Mouse (Mus musculus) megakaryocyte progenitor cell, adult 5-6 weeks (primary cell): ENCODE measurements around the gene Cd2bp2. TPM values are rescaled to one million over a fixed set of nuclear protein-coding genes. Genes with fewer than 3 reads are reported as not detected.
A peak's percentile ranks its signal among the peaks of the same experiment; 100 is the strongest.
"Not testable (repeated sequence)": the region's sequence is repeated elsewhere in the genome, so short reads cannot be mapped to it uniquely, and the experiment has no call there.

Experiments
- ATAC-seq: replicated peaks from 2 replicates; pipeline ENCODE4 v1.8.0; 2016; ENCODE audit warnings: mild to moderate bottlenecking, moderate TSS enrichment, inconsistent platforms; ENCODE audit not compliant: poor library complexity
- total RNA-seq, 2 experiments: library from RNA; stranded (forward) in 1 of 2; stranded (reverse) in 1 of 2; fragments of 157-497, 149-512 nt in 1 of 2; fragments of 200-1000 nt in 1 of 2; gene quantifications; 2 replicates each; pipeline versions ENCODE4 v1.2.3 to v1.2.4; 2015 to 2017

The Cd2bp2 gene
- total RNA-seq, 2 experiments from 2014 or later, result 17.4 to 56.0 TPM

DNA sequence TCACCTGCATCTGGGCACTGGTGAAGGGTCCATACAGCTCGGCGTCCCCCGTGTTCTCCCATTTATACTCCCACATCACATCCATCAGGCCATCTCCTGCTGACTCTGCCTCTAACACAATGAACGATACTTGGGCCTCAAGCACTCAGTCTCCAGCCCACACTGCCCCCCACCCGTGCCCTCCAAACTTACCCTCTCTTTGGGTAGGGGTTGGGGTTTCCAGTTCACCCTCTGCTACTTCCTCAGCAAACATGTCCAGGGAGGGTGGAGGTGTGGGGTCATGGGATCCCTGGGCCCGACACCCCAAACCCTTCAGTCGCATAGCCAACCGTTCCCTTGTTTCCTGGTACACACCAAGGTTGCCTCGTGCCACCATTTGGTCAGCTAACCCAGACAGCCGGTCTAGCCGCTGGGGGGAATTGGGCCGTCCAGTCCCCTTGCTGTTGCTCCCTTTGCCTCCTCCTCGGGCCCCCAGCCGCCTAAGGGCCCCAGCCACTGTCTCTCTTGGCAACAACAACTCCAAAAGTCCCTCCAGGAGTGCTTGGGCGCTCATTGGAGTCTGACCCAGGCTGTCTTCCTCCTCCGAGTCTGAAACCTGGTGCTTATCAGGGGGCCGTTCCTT, 1.7 kb downstream of the Cd2bp2 start:
- no peak for ATAC-seq

DNA sequence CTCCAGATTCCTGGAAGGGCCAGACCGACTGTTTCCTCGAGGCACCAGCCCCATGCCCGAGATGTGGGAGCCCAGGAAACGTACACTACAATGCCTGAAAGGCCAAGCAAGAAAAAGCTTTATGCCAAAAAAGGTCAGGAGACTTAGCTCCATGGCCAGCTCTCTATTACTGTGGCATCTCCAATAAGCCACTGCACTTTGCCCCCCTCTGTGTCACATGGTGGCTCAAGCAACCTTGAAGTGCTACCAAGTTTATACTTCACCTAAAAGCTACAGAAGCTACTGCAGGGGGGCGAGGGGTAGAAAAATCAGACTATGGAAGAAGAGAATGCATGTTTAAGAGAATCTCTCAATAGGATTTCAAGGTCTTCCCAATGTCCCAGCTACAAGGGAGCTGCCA, 2.9 kb downstream of the Cd2bp2 start:
- no peak for ATAC-seq

DNA sequence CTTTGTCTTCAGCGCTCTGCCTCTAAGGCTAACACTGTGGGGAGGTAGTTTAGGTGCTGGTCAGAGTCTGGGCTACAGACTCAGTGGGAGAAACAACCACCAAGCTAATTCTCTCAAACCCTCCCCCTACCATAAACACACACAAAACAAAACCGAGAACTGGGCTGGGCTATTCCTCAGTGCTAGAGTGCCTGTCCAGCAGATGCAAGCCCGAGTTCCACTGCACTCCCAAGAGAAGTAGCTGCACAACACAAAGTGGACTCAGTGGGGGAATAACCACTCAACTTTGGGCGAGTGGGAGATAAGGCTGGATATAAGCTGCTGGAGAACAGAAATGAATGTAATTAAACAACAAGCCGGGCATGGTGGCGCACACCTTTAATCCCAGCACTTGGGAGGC, 5.2 kb downstream of the Cd2bp2 start:
- no peak for ATAC-seq

DNA sequence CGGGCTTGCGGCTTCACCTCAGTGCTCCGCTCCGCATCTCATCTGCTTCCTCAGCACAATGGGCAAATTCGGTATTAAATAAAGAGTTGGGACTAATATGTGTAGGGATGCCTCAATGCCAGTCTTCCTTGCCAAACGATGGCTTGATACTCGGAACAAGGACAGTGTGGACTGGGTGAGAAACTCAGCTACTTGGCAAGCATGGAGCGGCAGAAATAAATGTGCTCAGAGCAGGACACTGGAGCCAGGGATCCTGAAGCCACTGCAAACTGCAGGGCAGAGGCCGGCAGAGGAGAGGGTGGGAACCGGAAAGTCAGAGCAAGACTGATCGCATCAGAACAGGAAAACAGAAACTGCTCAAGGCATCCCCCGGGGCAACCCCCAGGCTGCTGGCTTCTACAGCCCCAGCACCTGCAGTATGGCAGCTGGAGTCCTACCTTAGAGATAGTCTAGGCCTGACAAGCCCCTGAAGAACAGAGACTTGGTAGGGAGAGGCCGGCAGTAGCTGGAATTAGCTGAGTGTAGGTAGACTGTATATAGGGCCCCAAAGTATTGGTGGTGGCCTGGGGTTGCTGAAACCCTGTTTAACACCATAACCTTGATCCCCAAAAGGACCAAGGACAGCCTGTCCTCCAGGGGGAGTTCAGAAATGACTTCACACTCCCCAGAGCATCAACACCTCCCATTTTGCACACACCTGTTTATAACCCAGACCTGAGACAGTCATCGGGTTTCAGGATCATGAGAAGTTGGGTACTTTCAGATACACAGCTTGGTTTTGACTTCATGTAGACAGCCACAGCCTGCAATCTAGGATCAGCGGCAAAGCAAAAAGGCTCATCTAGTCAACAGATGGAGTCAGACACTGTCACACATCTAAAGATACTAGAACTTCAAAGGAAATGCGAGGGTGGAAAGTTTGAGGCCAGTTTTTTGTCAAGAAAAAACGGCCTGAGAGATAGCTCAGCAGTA, 7.3 kb downstream of the Cd2bp2 start:
- no peak for ATAC-seq

DNA sequence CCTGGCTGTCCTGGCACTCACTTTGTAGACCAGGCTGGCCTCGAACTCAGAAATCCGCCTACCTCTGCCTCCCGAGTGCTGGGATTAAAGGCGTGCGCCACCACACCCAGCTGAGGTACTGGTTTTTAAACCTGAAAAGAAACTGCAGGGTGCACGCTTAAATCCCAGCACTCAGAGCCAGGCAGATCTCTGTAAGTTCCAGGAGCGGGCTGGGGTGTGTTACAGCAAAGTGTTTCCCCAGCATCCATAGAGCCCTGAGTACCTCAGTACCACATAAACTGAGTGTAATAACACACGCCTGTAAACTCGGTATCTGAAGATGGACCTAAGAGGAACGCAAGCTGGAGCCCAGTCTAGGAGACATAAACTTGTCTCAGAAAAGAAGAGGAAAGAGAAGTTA, 8.5 kb downstream of the Cd2bp2 start:
- no peak for ATAC-seq

DNA sequence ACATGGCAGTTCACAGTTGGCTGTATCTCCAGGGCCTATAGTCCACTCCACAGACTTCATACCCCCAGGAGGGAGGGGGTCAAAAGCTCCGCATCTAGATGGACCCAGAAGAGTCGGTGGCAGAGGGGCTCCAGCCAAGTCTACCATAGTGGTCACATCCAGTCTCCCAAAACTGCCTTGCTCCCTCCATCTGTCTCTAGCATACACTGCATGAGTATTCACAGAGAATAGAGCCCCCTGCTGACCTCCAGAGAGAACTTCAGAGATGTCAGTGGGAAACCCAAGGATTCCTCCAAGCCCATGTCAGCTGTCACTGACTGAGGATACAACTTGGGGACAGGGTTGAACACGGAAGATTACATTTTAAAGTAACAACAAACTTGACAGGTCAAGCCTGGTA, 10.2 kb downstream of the Cd2bp2 start:
- ATAC-seq, result peak; percentile 59

DNA sequence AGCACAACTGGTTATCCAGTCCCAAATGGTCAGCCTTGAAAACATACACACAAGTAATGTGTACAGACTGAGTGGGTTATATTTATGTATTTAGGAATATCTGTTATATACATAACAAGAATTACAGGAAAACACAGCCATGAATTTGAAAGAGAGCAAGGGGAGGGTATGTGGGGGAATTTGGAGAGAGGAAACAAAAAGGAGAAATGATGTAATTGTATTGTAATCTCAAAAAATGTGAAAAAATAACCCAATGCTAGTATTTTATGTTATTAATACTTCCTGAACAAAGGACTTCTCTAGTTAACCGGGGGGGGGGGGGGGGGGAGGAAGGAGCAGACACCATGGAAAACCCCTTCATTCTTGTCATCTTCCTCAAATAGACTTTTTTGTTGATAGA, 11.1 kb downstream of the Cd2bp2 start:
- no peak for ATAC-seq

DNA sequence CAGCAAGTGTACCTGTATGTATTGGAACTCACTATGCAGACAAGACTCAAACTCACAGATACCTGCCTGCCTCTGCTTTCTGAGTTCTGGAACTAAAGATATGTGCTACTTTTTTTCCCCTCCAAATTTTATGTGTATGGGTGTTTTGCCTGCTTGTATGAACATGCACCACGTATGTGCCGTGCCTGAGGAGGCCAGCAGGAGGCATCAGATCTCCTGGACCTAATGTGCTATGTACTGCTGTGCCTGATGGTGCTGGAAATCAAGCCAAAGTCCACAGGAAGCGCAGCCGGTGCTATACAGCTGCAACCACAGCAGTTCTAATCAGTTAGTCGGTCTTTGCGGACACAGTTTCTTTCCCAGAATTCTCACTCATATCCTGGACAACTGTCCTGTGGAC, 12.0 kb downstream of the Cd2bp2 start:
- peak; percentile 64 for ATAC-seq

DNA sequence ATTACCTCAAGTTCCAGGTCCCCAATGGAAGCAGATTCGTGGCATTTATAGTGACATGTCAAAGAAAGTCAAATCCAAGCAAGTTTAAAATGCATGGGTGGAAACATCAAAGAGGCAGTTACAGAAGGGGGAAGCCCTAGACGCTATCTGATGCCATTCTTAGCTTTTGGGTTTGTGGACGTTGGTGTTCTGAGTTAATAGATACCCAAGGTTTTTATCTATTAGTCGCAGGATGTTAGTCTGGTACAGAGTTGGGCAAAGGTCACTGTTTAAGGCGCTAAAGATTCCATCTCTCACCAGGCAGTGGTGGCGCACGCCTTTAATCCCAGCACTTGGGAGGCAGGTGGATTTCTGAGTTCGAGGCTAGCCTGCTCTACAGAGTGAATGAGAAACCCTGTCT, 12.5 kb downstream of the Cd2bp2 start:
- peak; percentile 77 for ATAC-seq

DNA sequence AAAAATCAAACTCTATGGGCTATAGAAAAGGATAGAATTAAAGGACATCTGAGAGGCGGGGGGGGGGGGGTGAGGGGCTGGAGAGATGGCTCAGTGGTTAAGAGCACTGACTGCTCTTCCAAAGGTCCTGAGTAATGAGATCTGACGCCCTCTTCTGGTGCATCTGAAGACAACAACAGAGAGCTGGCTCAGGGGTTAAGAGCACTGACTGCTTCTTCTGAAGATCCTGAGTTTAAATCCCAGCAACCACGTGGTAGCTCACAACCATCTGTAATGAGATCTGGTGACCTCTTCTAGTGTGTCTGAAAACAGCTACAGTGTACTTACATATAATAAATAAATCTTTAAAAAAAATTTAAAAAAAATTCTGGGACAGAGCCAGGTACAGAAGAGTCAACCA, 14.1 kb downstream of the Cd2bp2 start:
- ATAC-seq, result not testable (repeated sequence)

DNA sequence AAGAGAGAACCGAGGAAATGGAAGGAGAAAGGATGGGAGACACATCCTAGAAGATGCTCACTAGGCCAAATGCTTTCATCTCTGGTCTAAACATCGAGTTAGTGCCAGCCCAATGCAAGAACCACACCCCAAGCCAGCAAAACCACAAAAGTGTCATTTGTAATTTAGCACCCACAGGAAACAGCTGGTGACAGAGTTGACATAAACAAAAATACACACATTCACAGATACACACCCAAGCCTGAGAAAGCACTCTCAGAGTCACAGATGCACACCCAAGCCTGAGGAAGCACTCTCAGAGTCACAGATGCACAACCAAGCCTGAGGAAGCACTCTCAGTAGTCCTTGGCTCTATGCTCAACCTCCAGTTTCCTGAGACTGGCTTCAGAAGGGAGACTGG, 15.1 kb downstream of the Cd2bp2 start:
- peak; percentile 22; the same call in 1 of the 2 replicates for ATAC-seq

DNA sequence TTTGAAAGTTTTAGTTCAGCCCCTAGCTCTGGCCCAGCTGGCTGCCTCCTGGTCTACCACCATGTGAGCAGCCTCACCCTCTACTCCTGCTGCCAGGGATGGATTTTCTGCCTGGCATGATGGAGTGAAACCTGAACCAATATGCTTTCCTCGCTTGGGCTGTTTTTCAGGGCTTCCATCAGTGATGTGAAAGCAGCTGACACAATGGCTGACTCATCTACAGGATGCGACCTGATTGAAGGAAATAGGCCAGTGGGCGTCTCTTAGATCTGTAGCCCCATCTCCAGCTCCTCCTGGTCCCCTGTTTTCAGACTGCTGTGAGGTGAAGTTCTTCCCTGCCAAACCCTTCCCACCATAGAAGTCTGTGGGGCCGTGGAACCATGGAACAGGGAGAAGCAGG, 18.9 kb downstream of the Cd2bp2 start:
- ATAC-seq, result no peak

DNA sequence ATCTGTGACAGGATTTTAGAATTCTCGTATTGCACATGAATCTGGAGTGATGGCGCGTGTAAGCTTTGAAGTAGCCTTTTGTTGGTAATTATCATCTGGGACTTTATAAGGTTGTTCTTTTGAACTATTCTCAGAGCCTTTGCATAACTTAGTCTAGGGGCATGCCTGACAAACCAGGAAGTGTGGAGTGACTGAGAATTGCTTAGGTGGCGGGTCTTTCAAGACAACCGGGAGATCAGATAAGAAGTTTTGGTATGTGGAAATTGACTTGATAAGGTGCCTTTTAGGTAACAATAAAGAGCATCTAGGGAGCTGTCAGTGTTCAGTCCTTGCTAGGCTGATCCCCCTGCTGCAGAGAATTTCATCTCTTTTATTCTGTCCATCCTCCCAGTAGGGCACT, 29.3 kb downstream of the Cd2bp2 start:
- ATAC-seq, result no peak

DNA sequence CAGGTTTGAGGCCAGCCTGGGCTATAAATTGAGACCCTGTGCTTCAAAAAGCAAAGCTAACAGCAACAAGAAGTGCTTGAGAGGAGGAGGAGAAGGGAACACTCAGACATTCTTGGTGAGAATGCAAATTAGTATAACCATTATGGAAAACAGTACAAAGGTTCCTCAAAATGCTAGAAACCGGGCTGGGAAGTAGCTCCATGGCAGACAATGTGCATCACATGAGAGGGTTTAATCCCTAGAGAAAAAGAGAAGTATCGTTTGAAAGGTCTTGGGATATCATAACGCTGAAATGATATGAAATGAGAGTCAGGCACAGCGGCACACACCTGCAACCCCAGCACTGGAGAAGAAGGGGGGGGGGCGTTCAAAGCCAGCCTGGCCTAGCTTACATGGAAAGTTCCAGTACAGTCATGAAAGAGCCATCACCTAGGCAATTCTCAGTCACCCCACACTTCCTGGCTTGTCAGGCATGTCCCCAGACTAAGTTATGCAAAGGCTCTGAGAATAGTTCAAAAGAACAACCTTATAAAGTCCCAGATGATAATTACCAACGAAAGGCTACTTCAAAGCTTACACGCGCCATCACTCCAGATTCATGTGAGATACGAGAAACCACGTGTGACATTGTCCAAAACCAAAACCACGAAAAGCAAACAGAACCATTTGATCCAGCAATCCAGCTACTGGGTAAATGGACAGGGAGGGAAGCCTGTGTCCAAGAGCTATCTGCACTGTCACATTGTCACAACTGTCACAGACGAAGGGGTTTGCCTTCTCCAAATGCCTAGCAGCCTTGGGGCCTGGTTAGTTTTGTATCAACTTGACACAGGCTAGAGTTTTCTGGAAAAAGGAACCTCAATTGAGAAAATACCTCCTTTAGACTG, 30.0 kb downstream of the Cd2bp2 start:
- 0 out of 2 replicates have a peak, but pooled peaks have one; percentile 26 for ATAC-seq

DNA sequence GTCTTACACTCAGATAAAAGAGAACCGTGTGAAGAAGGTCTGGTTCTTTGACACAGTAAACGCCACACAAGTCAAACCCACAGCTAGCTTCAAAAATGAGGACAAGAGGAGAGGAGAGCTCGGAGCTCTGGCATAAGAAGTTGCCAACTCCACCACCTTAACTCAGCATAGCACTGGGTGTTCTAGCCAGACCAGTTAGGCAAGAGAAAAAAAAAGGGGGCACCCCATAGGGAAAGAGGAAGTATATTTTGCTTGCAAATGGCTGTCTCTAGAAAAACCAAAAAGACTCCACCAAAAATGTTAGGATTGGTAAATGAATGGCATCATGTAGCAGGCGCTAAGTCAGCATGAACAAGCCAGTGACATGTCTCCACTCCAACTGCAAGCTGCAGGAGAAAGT, 31.8 kb downstream of the Cd2bp2 start:
- no peak; the same call in 1 of the 2 replicates for ATAC-seq

DNA sequence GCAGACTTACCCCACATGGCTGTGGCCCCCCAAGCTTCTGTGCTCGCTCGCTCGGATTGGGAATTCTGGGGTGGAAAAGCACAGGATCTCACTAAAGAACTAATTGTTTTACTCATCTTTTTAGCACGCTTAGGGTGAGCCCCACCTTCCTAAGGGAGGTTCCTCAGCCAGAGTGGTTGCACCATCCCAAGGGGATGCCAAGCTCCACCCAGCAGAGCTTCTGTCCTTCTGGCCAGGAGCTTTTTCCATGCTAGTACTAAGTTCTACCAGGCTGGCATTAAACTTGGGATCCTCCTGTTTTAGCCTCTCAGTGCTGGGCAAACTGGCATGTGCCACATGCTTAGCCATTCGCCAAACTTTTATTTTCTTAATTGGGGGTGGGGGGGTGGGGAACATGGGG, 33.3 kb downstream of the Cd2bp2 start:
- 0 out of 2 replicates have a peak, but pooled peaks have one; percentile 41 for ATAC-seq

DNA sequence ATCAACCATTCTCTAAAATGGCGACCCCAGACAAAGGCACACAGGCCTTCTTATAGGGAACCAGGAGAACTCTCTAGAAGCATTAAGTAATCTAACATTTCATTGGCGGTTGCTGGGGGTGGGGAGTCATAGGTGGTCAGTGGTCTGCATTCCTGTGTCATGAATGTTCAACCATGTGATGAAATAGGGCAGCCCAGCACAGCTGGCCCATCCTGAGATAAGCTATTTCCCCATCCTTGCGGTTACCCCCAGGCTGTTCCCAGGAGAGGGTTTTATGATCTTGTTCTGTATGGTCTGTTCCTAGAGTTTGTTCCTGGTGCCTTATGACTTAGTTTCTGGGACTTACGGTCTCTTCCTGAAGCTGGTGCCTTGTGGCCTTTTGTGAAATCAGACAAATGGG, 38.3 kb downstream of the Cd2bp2 start:
- ATAC-seq, result peak; percentile 87

DNA sequence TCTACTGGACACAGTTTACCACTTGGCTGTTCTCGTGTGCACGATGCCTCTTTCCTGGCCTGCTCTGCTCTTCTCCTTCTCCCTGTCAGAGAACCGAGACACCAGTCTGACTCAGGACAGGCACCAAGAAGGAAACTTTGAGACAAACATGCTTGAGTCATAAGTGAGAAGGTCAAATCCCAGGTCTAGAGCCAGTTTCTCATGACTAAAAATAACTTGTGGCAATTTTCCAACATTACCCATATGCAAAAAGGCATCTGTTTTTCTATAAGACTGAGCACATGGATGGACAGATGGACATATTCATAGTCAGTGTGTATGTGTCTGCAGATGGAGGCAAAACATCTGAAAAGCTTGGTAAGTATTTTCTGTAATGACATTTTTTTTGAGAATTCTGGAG, 42.4 kb downstream of the Cd2bp2 start:
- no peak for ATAC-seq

DNA sequence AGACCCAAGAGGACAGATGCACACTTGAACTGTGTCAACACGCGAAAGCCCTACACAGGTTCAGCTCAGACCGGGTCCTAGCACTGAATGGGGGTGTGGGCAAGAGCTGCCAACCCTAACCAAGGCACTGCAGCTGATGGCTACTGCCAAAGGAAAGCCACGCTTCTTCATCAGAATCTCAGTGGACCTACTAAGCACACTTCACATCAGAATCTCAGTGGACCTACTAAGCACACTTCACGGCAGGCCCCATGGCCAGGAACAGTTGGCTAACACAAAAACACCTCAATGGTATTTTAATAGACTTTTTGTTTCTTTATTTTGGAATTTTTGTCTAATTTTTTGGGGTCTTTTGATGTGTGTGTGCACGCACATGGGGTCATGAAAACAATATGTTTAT, 43.4 kb downstream of the Cd2bp2 start:
- no peak for ATAC-seq

DNA sequence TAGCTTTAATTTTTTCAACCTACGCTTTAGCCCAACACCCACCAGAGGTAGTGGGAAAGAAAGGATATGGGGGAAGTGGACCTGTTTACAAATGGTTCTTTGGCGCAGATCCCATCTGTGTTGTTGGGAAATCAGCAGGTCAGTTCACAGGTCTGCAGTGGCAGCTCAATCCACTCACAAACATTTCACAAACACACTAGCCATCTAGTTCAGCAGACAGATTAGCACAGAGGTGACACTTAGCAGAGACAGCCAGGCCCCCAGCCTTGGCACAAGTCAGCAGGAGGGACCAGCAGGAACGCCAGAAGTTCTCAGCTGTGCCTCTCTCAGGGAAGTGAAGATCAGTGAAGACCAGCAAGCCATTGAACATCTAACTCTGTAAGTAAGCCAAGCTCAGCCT, 47.9 kb downstream of the Cd2bp2 start:
- no peak for ATAC-seq

DNA sequence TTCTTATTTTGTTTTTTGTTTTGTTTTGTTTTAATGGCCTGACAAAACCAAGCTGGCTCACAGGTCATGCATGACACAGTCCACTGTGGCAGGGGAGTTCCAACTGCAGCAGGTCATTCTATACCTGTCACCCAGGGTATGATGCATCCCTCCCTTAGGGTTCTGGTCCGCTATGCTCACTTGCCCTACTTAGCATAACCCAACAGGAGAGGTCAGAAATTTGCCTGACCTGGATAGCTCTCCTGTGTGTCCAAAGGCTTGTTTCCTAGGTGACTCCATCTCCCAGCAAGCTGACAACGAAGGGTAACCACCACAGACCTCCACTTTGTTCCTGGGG, 49.6 kb downstream of the Cd2bp2 start:
- no peak for ATAC-seq
